Mouse (Mus musculus): ENCODE measurements around the gene Xkr7. TPM values are rescaled to one million over a fixed set of nuclear protein-coding genes. Genes with fewer than 3 reads are reported as not detected.

Gene Xkr7
- polyA plus RNA-seq, 1 experiment from 2014 or later, result 1.5 TPM

DNA sequence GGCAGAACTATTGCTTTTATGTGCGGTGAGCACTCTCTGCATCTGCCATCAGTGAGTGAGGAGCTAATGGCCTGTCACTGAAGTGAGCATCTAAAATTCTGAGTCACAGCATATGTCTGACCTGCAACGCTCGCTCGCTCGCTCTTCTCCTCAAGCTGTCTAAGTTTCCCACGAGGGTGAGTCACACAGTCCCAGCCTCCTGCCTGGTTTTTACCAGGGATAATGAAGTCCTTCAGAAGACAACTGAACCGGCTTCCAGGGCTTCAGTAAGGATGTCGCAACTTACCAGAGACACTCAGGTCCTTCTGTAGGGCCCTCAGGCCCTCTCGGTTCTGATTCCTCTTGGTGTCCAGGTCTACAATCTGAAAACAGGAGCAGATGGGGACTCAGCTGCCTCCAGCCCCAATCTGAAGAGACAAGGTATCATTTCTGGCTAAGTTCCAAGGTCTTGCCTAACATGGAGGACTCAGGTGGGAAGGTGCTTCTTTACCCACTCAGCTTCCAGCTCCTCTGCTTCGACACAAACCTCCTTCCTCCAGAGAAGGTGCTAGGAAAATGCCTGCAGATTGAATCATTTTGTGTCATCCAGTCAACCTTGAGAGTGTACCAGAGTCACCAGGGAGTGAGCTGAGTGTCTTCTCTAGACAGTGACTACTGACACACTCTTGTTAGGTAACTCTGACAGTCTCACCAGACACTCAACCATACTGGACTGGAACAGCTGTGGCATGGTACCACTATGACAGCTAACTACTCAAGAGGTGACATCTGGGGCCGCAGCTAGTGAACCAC, 17.7 kb upstream of the Xkr7 start:
- Histone ChIP-seq H3K27ac (ENCODE audit: low read depth, low read length) (no peak overlapping the region), H3K36me3 (ENCODE audit: control insufficient read depth, insufficient read depth, low read length) (peaks cover 38% of the 10 kb centered on the region), H3K27me3 (ENCODE audit: control insufficient read depth, insufficient read depth, low read length) (no peaks in the 10 kb centered on the region), H3K4me3 (ENCODE audit: low read depth, low read length) (peak overlapping the region; percentile 89), H3K9me3 (ENCODE audit: control insufficient read depth, low read length) (no peaks in the 10 kb centered on the region), H3K4me1 (ENCODE audit: control insufficient read depth, insufficient read depth, low read length) (peaks cover 8% of the 10 kb centered on the region), H3K9ac (replicated peaks; ENCODE audit: low read depth, low read length) (no peak overlapping the region; the same call in 1 of the 2 replicates), H3K4me2 (ENCODE audit: low read depth, low read length) (peak overlapping the region; percentile 67)
- no peak for ATAC-seq (ENCODE audit: low read depth)
- WGBS, result 94% methylated on average over 11 of the region's 11 CpGs

DNA sequence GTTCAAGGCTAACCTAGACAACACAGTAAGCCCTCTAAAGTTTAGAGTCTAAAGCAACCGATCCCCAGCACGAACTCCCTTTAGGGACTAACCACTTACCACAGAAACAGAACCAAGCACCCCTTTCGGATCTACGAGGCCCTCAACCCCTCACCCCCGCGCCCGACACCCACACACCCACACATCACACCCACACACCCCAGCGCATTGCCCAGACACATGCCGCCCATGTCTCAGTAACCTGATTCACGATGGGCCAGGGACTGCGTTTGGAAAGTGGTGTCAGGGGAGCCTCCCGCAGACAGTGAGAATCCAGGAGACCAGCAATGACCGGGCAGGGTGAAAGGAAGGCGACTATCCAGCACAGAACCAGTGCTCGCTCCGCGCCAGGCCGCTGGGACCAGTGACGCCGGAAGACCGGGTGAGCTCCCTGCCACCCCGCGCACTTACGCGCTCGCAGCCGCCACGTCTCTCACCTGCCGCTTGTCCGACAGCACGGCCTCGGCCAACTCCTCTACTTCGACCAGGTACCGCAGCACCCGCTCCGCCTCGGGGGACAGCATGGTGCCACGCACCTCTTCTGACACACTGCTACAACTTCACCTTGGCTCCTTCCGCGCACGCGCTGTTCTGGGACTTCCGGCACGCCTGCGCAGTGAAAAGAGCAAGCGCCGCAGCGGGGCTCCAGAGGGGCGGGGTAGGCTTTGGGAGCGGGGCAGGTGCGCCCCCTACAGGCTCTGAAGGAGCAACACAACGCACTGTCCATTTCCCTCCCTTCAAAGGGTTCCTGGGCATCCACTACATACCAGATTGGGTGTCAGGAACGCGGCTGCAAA, 16.7 kb upstream of the Xkr7 start, which contains the start of gene Pdrg1:
Pdrg1 (minus strand) TSS at position 670 of the 836 bp plus-strand sequence.
- H3K4me3 ChIP-seq (ENCODE audit: low read depth, low read length), result peak within 1 kb of the TSS; percentile 89
- H3K27ac ChIP-seq (ENCODE audit: low read depth, low read length), result peak within 1 kb of the TSS; percentile 46
- no peaks in the 10 kb centered on the region for H3K9me3 ChIP-seq (ENCODE audit: control insufficient read depth, low read length)
- peak; percentile 94 for ATAC-seq (ENCODE audit: low read depth)
- H3K9ac ChIP-seq (replicated peaks; ENCODE audit: low read depth, low read length), result peak within 1 kb of the TSS; percentile 70
- H3K36me3 ChIP-seq (ENCODE audit: control insufficient read depth, insufficient read depth, low read length), result peaks cover 28% of the 10 kb centered on the region
- H3K27me3 ChIP-seq (ENCODE audit: control insufficient read depth, insufficient read depth, low read length), result no peaks in the 10 kb centered on the region
- WGBS, result 1% methylated on average over 54 of the region's 54 CpGs
- peaks cover 8% of the 10 kb centered on the region for H3K4me1 ChIP-seq (ENCODE audit: control insufficient read depth, insufficient read depth, low read length)
- peak within 1 kb of the TSS; percentile 67 for H3K4me2 ChIP-seq (ENCODE audit: low read depth, low read length)

DNA sequence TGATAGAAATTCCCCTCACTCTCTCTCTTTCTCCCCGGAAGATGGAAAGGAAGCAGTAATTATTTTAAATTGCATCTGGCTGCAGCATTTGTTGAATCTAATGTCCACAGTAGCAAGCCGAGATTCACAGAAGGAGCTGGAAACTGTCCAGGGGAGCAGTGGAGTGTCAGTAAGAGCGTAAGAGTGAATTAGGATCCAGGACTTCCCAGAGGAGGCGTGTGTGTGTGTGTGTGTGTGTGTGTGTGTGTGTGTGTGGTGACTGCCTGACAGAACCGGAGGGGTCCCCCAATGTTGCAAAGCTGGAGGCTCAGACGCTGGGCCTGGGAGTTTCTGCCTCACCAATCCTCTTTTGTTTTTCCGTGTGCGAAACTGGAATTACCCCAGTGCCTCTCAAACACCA, 15.8 kb upstream of the Xkr7 start:
- H3K9me3 ChIP-seq (ENCODE audit: control insufficient read depth, low read length), result no peaks in the 10 kb centered on the region
- H3K4me1 ChIP-seq (ENCODE audit: control insufficient read depth, insufficient read depth, low read length), result peaks cover 8% of the 10 kb centered on the region
- H3K9ac ChIP-seq (replicated peaks; ENCODE audit: low read depth, low read length), result peak overlapping the region; percentile 70; the same call in 1 of the 2 replicates
- WGBS, result 34% methylated on average over 8 of the region's 8 CpGs
- no peaks in the 10 kb centered on the region for H3K27me3 ChIP-seq (ENCODE audit: control insufficient read depth, insufficient read depth, low read length)
- no peak overlapping the region; the same call in 1 of the 2 replicates for H3K4me3 ChIP-seq (ENCODE audit: low read depth, low read length)
- peak; percentile 53; the same call in 1 of the 2 replicates for ATAC-seq (ENCODE audit: low read depth)
- peaks cover 19% of the 10 kb centered on the region for H3K36me3 ChIP-seq (ENCODE audit: control insufficient read depth, insufficient read depth, low read length)
- peak overlapping the region; percentile 67 for H3K4me2 ChIP-seq (ENCODE audit: low read depth, low read length)
- peak overlapping the region; percentile 46 for H3K27ac ChIP-seq (ENCODE audit: low read depth, low read length)

DNA sequence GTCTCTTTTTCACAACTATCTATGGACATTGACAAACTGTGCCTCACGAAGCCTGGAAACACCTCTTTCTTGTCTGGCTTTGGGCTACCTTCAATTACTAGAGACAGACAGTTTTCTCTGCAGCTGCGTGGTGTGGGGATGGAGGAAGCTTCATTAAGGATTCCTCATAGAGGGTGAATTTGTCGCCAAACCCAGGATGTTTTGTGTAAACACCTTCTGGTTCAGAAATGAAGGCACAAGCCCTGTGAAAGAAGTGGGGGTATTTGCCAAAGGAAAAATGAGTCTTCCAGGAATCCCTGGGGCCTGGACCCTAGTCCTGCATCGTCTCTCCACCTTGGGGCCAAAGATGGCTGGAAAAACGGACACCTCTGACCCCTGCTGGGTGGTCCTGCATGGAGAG, 14.9 kb upstream of the Xkr7 start:
- no peak overlapping the region for H3K27ac ChIP-seq (ENCODE audit: low read depth, low read length)
- peaks cover 8% of the 10 kb centered on the region for H3K4me1 ChIP-seq (ENCODE audit: control insufficient read depth, insufficient read depth, low read length)
- H3K36me3 ChIP-seq (ENCODE audit: control insufficient read depth, insufficient read depth, low read length), result peaks cover 10% of the 10 kb centered on the region
- H3K4me2 ChIP-seq (ENCODE audit: low read depth, low read length), result no peak overlapping the region
- no peaks in the 10 kb centered on the region for H3K27me3 ChIP-seq (ENCODE audit: control insufficient read depth, insufficient read depth, low read length)
- H3K9ac ChIP-seq (replicated peaks; ENCODE audit: low read depth, low read length), result no peak overlapping the region
- WGBS, result 41% methylated on average over 5 of the region's 5 CpGs
- no peak for ATAC-seq (ENCODE audit: low read depth)
- H3K9me3 ChIP-seq (ENCODE audit: control insufficient read depth, low read length), result no peaks in the 10 kb centered on the region
- H3K4me3 ChIP-seq (ENCODE audit: low read depth, low read length), result no peak overlapping the region

DNA sequence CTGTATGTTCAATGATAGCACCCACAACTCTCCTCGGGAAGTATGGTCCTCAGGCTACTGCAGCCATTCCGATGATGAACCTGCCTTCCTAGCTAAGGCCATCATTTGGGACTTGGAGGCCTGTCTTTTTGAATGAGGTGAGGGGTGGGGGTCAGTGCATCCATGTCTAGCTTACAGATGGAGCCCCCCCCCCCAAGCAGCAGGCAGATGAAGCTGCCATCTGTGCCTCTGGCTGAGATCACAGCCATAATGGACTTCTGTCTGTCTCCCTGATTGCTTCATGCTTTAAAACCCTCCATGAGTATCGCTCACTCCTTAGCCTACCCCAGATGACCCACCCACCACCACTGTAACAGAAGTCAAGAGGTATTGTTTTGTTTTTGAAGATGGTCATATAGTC, 12.3 kb upstream of the Xkr7 start:
- no peak overlapping the region for H3K4me3 ChIP-seq (ENCODE audit: low read depth, low read length)
- no peaks in the 10 kb centered on the region for H3K27me3 ChIP-seq (ENCODE audit: control insufficient read depth, insufficient read depth, low read length)
- WGBS, result 79% methylated on average over 3 of the region's 3 CpGs
- no peak for ATAC-seq (ENCODE audit: low read depth)
- peaks cover 2% of the 10 kb centered on the region for H3K4me1 ChIP-seq (ENCODE audit: control insufficient read depth, insufficient read depth, low read length)
- no peaks in the 10 kb centered on the region for H3K36me3 ChIP-seq (ENCODE audit: control insufficient read depth, insufficient read depth, low read length)
- H3K4me2 ChIP-seq (ENCODE audit: low read depth, low read length), result no peak overlapping the region
- no peak overlapping the region for H3K9ac ChIP-seq (replicated peaks; ENCODE audit: low read depth, low read length)
- no peaks in the 10 kb centered on the region for H3K9me3 ChIP-seq (ENCODE audit: control insufficient read depth, low read length)
- no peak overlapping the region for H3K27ac ChIP-seq (ENCODE audit: low read depth, low read length)

DNA sequence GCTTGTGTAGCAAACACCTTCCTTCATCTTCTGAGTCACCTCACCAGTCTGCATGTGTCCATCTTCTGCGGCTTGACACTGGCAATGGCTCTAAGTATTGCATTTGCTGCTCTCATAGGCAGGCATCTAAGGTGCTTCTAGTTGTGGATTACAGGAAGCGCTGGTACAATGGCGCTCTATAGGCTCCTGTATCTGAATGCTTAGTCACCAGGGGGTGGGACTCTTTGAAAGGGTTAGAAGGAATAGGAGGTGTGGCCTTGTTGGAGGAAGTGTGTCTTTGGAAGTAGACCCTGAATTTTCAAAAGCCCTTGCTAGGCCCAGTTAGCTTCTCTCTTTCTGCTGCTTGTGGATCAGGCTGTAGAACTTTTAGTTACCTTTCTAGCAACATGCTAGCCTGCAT, 10.5 kb upstream of the Xkr7 start:
- H3K4me3 ChIP-seq (ENCODE audit: low read depth, low read length), result no peak overlapping the region
- no peaks in the 10 kb centered on the region for H3K27me3 ChIP-seq (ENCODE audit: control insufficient read depth, insufficient read depth, low read length)
- WGBS, result 76% methylated on average over 3 of the region's 3 CpGs
- H3K4me2 ChIP-seq (ENCODE audit: low read depth, low read length), result no peak overlapping the region
- H3K9me3 ChIP-seq (ENCODE audit: control insufficient read depth, low read length), result no peaks in the 10 kb centered on the region
- no peak overlapping the region for H3K9ac ChIP-seq (replicated peaks; ENCODE audit: low read depth, low read length)
- no peaks in the 10 kb centered on the region for H3K36me3 ChIP-seq (ENCODE audit: control insufficient read depth, insufficient read depth, low read length)
- no peak for ATAC-seq (ENCODE audit: low read depth)
- no peaks in the 10 kb centered on the region for H3K4me1 ChIP-seq (ENCODE audit: control insufficient read depth, insufficient read depth, low read length)
- H3K27ac ChIP-seq (ENCODE audit: low read depth, low read length), result no peak overlapping the region

DNA sequence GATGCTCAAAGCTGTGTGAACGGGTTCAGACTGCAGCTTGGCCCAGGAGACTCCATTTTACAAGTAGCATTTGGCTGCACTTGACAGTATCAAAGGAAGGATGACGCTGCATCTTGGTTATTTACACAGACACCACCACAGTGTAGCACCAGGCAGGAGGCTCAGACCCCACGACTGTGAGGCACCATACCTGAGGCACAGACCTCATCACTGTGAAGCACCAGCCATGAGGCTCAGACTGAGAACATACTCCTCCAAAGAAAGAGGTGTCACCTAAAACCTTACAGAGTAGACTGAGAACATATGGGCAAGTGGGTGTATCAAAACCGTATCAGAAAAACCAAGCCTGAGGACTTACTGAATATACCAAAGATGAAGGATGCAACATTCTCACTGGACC, 8.8 kb upstream of the Xkr7 start:
- no peak overlapping the region for H3K4me3 ChIP-seq (ENCODE audit: low read depth, low read length)
- no peaks in the 10 kb centered on the region for H3K27me3 ChIP-seq (ENCODE audit: control insufficient read depth, insufficient read depth, low read length)
- H3K4me2 ChIP-seq (ENCODE audit: low read depth, low read length), result no peak overlapping the region
- H3K4me1 ChIP-seq (ENCODE audit: control insufficient read depth, insufficient read depth, low read length), result no peaks in the 10 kb centered on the region
- no peaks in the 10 kb centered on the region for H3K9me3 ChIP-seq (ENCODE audit: control insufficient read depth, low read length)
- 64% methylated on average over 4 of the region's 4 CpGs for WGBS
- no peaks in the 10 kb centered on the region for H3K36me3 ChIP-seq (ENCODE audit: control insufficient read depth, insufficient read depth, low read length)
- H3K27ac ChIP-seq (ENCODE audit: low read depth, low read length), result no peak overlapping the region
- no peak overlapping the region for H3K9ac ChIP-seq (replicated peaks; ENCODE audit: low read depth, low read length)
- ATAC-seq (ENCODE audit: low read depth), result no peak

DNA sequence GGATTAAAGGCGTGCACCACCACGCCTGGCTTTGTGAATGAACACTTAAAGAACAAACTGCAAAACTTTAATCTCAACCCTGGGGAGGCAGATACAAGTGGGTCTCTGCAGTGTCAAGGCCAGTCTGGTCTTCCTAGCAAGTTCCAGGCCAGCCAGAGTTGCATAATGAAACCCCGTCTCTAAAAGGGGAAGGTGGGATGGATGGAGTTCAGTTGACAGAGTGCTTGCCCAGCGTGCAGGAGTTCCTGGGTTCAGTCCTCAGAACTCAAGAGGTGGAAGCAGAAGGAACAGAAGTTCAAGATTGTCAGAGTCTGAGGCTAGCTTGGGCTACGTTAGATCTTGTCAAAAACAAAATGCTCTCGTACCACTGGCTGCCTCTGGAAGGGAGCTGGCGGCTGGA, 5.6 kb upstream of the Xkr7 start:
- no peak overlapping the region for H3K9ac ChIP-seq (replicated peaks; ENCODE audit: low read depth, low read length)
- H3K4me3 ChIP-seq (ENCODE audit: low read depth, low read length), result no peak overlapping the region
- no peak overlapping the region for H3K4me2 ChIP-seq (ENCODE audit: low read depth, low read length)
- no peaks in the 10 kb centered on the region for H3K27me3 ChIP-seq (ENCODE audit: control insufficient read depth, insufficient read depth, low read length)
- 84% methylated on average over 7 of the region's 7 CpGs for WGBS
- H3K4me1 ChIP-seq (ENCODE audit: control insufficient read depth, insufficient read depth, low read length), result peaks cover 7% of the 10 kb centered on the region
- H3K36me3 ChIP-seq (ENCODE audit: control insufficient read depth, insufficient read depth, low read length), result no peaks in the 10 kb centered on the region
- no peaks in the 10 kb centered on the region for H3K9me3 ChIP-seq (ENCODE audit: control insufficient read depth, low read length)
- no peak for ATAC-seq (ENCODE audit: low read depth)
- no peak overlapping the region for H3K27ac ChIP-seq (ENCODE audit: low read depth, low read length)

DNA sequence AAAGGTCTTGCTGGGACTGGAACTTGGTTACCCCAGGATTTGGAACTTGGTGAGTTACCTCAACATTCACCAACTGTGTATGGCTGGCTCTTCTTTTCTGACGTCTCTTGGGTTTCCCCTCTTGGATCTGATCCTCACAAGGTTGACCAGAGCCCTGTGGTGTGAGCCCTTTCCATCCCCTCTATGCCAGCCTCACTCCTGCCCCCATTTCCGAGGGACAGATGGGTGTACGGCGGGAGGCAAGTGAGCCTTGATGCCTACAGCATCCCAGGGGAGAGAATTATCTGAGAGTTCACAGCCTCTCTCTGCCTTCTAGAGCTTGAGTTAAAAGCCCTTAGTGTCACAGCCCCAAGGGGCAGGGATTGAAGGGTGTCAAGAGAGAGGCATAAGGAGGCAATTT, 4.2 kb upstream of the Xkr7 start:
- H3K27me3 ChIP-seq (ENCODE audit: control insufficient read depth, insufficient read depth, low read length), result no peaks in the 10 kb centered on the region; the same call in 1 of the 2 replicates
- peaks cover 8% of the 10 kb centered on the region for H3K4me1 ChIP-seq (ENCODE audit: control insufficient read depth, insufficient read depth, low read length)
- no peak overlapping the region for H3K27ac ChIP-seq (ENCODE audit: low read depth, low read length)
- H3K4me2 ChIP-seq (ENCODE audit: low read depth, low read length), result no peak overlapping the region
- no peak for ATAC-seq (ENCODE audit: low read depth)
- H3K9ac ChIP-seq (replicated peaks; ENCODE audit: low read depth, low read length), result no peak overlapping the region
- H3K36me3 ChIP-seq (ENCODE audit: control insufficient read depth, insufficient read depth, low read length), result no peaks in the 10 kb centered on the region
- no peaks in the 10 kb centered on the region for H3K9me3 ChIP-seq (ENCODE audit: control insufficient read depth, low read length)
- no peak overlapping the region for H3K4me3 ChIP-seq (ENCODE audit: low read depth, low read length)
- 54% methylated on average over 4 of the region's 4 CpGs for WGBS

Measured in neural tube, embryonic 14.5 days (tissue).